Mouse (Mus musculus) hindbrain, postnatal 0 days (tissue): ENCODE data around the gene Dnal4. TPM values are rescaled to one million over a fixed set of nuclear protein-coding genes. Genes with fewer than 3 reads are reported as not detected.
A peak's percentile ranks its signal among the peaks of the same experiment; 100 is the strongest.

Experiments
- ATAC-seq: fragments of 200-750 bp; cut with Nextera tagmentation; 2 replicates; pipeline ENCODE4 v1.8.0; 2017; ENCODE audit warnings: mild to moderate bottlenecking, moderate TSS enrichment, moderate library complexity
- DNase-seq: peaks from one replicate; pipeline ENCODE4 v3.0.0-alpha.2; 2015; ENCODE audit warnings: low spot score
- H3K27ac ChIP-seq: fragments of 300-500 bp; sonication (generic); 2 replicates; pipeline ENCODE4 v1.5.1; 2014; ENCODE audit warnings: mild to moderate bottlenecking
- H3K27me3 ChIP-seq: fragments of 300-500 bp; sonication (generic); 2 replicates; pipeline ENCODE4 v1.6.1; 2014; ENCODE audit warnings: low read length, mixed read lengths; ENCODE audit not compliant: insufficient read depth
- H3K36me3 ChIP-seq: fragments of 300-500 bp; sonication (generic); 2 replicates; pipeline ENCODE4 v1.6.1; 2014; ENCODE audit warnings: low read length, mixed read lengths; ENCODE audit not compliant: insufficient read depth
- H3K4me1 ChIP-seq: fragments of 300-500 bp; sonication (generic); 2 replicates; pipeline ENCODE4 v1.6.1; 2014; ENCODE audit warnings: antibody characterized with exemption, low read length, mixed read lengths; ENCODE audit not compliant: insufficient read depth
- H3K4me2 ChIP-seq: fragments of 300-500 bp; sonication (generic); 2 replicates; pipeline ENCODE4 v1.6.1; 2014; ENCODE audit warnings: low read depth, mild to moderate bottlenecking, low read length, moderate library complexity, mixed read lengths
- H3K4me3 ChIP-seq: fragments of 300-500 bp; sonication (generic); 2 replicates; pipeline ENCODE4 v1.5.1; 2014; ENCODE audit warnings: low read length
- H3K9ac ChIP-seq: fragments of 300-500 bp; sonication (generic); replicated peaks from 2 replicates; pipeline ENCODE4 v1.6.1; 2014; ENCODE audit warnings: mild to moderate bottlenecking, low read length, moderate library complexity, mixed read lengths
- H3K9me3 ChIP-seq: fragments of 300-500 bp; sonication (generic); 2 replicates; pipeline ENCODE4 v1.6.1; 2016; ENCODE audit warnings: low read length, mixed read lengths
- CTCF ChIP-seq: IDR thresholded peaks from 2 replicates; pipeline ENCODE4 v1.5.1; 2016; ENCODE audit warnings: antibody characterized with exemption, control low read depth, low read depth
- WGBS: fragments of 180-500 bp; shearing (Covaris S2); extraction: QIAGEN DNeasy Blood & Tissue Kit; methylation state at CpG from one replicate; pipeline ENCODE4 v1.1.7; 2014; 5-methylcytosine and 5-hydroxymethylcytosine counted together
- polyA plus RNA-seq: library from polyadenylated mRNA; unstranded; fragments of >200 nt; fragmentation: Nextera tagmentation; extraction: Ambion mirVana; gene quantifications from 2 replicates; pipeline ENCODE4 v1.2.1, GENCODE M21; 2015
- total RNA-seq: library from RNA; depleted of rRNA; stranded (reverse); fragments of >200 nt; gene quantifications from 2 replicates; pipeline ENCODE4 v1.2.3, GENCODE M21; 2014

The Dnal4 gene
- total and polyA plus RNA-seq, 2 experiments from 2014 or later: 50.3 to 54.0 TPM

DNA sequence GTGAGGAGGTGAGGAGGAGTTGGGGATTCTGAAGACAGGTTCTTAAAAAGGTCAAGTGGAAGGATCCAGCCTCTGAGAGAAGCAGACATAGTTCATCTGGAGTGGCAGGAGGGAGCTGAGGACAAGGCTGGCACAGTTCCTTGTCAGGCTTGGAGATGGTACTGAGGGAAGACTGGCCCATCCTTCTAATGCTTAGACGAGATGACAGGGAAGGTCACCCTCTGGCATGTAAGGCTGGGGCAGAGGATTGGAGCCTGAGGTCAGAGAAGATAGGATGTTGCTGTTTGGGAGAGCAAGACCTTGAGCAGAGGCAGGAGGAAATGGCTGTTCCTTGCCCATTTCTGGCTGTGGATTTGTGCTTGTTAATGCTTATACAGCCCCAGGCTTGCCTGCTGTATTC, 7.4 kb upstream of the Dnal4 start:
- Histone ChIP-seq H3K4me3 (no peak overlapping the region), H3K9ac (no peak overlapping the region), H3K4me2 (no peak overlapping the region), H3K4me1 (0 out of 2 replicates have a peak, but pooled peaks cover 2% of the 10 kb centered on the region), H3K9me3 (no peaks in the 10 kb centered on the region), H3K27ac (0 out of 2 replicates have a peak overlapping the region, but pooled peaks have one; percentile 5), H3K36me3 (no peaks in the 10 kb centered on the region), H3K27me3 (no peaks in the 10 kb centered on the region)
- TF ChIP-seq CTCF: no peak
- ATAC-seq: no peak
- DNase-seq: no peak
- WGBS: 43% methylated on average over 1 of the region's 1 CpGs

DNA sequence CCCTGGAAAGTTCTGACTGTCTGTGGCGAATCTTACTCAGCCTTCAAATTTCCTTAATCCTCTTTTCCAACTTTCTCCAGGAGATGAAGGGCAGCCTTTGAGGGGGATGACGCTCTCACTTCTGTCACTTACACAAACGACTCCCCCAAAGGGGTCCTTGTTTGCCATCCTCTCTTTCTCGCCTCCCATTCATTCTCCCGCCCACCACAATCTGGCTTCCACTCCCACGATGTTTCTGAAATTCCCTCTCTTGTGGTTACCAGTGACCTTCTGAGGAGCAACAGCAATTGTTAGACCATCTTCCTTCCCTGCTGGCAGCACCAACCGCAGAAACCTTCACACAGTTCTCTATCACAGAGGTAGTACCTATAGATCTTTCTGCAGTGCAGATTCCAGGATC, 2.0 kb downstream of the Dnal4 start:
- no peaks in the 10 kb centered on the region for H3K27me3 ChIP-seq
- no peak overlapping the region for H3K4me2 ChIP-seq
- no peak for ATAC-seq
- H3K4me3 ChIP-seq: no peak overlapping the region
- H3K4me1 ChIP-seq: peaks cover 9% of the 10 kb centered on the region
- H3K9me3 ChIP-seq: no peaks in the 10 kb centered on the region
- no peaks in the 10 kb centered on the region for H3K36me3 ChIP-seq
- no peak overlapping the region for H3K9ac ChIP-seq
- H3K27ac ChIP-seq: no peak overlapping the region
- DNase-seq: no peak
- WGBS: 71% methylated on average over 7 of the region's 7 CpGs
- no peak for TF ChIP-seq CTCF

DNA sequence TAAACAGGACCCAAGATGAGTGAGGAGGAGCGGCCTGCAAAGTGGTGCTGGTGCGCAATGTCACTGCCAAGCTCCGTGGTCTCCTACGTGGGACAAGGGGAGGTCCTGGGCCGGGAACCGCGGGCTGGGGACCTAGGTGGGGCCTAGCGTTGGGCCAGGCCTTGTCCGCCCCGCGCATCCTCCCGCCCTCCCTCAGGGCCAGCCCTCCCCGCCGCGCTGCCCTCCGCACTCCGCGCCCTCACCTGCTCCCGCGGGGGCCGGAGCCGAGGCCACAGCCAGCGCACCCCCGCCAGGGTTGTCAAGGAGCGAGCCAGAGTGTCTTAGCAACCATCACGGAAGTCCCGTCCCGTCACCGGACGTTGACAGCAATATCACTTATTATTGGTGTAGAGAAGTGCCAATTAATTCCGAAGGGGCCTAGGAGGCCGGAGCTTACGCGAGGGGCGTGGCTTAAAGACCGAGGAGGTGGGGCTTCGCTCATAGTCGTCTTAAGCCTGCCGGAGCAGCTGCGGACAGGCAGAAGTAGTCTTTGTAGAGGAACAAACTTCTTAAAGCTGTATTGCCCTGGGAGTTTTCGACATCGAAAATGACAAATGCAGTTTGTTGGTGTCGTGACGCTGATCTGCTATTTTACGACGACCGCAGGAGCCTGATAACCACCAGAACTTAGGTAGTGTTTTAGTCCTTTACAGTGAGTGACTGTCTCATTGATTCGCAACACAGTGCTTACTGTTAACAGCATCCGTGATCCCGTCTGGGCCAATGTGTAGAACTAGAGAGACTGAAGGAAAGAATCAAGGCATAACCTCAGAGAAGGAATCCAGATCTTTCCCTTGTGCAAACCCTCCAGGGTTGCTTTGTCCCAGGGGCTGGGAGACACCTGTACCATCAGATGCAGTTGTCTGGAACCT, 3.3 kb downstream of the Dnal4 start:
- under 1% methylated on average over 48 of the region's 50 CpGs for WGBS
- Histone ChIP-seq H3K9ac (peak overlapping the region; percentile 63), H3K4me1 (peaks cover 9% of the 10 kb centered on the region), H3K27ac (peak overlapping the region; percentile 69), H3K4me3 (peak overlapping the region; percentile 67), H3K9me3 (no peaks in the 10 kb centered on the region), H3K4me2 (peak overlapping the region; percentile 66), H3K27me3 (no peaks in the 10 kb centered on the region), H3K36me3 (no peaks in the 10 kb centered on the region)
- DNase-seq (peak; percentile 99), ATAC-seq (peak; percentile 98)
- no peak for TF ChIP-seq CTCF

DNA sequence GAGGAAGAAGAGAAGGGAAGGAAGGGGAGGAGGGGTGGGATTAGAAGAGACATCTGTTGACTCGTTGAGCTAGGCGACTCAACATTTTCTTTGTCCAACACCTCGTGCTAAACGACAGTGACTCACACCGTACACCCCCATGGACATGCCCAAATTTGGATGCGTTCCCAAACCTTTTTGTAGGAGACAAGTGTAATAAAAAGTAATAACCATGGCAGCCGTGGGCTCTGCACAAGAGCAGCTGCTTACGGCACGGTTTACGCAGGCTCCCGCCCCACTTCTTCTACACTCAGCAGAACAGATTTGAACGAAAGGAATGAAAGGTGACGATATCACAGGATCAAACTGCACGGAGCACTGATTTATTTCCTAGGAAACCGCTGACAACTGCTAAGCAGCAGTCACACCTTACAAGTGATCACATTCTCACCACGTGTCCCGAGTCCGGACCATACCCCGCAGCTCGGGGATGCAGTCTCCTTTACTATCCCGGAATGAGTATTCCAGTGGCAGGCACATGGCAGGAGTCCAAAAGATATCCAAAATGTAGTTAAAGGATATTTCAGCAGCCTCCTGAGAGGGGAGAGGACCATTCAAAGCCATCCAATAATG, 6.9 kb downstream of the Dnal4 start:
- Histone ChIP-seq H3K4me1 (peaks cover 17% of the 10 kb centered on the region), H3K27me3 (no peaks in the 10 kb centered on the region), H3K36me3 (no peaks in the 10 kb centered on the region), H3K4me2 (no peak overlapping the region), H3K27ac (no peak overlapping the region), H3K4me3 (no peak overlapping the region), H3K9ac (no peak overlapping the region), H3K9me3 (no peaks in the 10 kb centered on the region)
- ATAC-seq: no peak
- DNase-seq: peak; percentile 40
- 53% methylated on average over 21 of the region's 21 CpGs for WGBS
- no peak for TF ChIP-seq CTCF

DNA sequence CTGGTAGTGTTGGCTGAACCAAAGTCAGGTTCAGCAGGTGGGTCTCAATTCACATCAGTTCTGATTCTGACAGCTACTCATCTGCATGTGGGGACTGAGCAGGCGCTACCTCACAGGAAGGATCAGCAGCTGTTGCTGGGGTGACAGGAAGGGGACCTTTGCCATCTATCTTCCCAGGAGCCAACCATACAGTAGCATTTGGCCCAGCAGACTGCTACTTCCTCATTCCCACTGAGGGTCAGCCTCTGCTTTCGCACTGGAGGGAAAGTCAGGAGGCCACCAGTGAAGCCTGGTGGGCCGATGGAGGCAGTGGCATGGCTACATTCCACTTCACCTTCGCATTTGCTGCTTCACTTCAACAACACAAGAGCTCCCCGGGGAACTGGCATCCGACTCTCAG, 9.3 kb downstream of the Dnal4 start:
- DNase-seq: no peak
- ATAC-seq: no peak
- no peak overlapping the region for H3K4me2 ChIP-seq
- H3K9me3 ChIP-seq: no peaks in the 10 kb centered on the region
- peaks cover 23% of the 10 kb centered on the region; the same call in 1 of the 2 replicates for H3K4me1 ChIP-seq
- no peak overlapping the region for H3K4me3 ChIP-seq
- H3K36me3 ChIP-seq: peaks cover 4% of the 10 kb centered on the region; the same call in 1 of the 2 replicates
- no peak overlapping the region for H3K27ac ChIP-seq
- H3K9ac ChIP-seq: no peak overlapping the region
- WGBS: 47% methylated on average over 6 of the region's 6 CpGs
- TF ChIP-seq CTCF: no peak
- no peaks in the 10 kb centered on the region for H3K27me3 ChIP-seq

DNA sequence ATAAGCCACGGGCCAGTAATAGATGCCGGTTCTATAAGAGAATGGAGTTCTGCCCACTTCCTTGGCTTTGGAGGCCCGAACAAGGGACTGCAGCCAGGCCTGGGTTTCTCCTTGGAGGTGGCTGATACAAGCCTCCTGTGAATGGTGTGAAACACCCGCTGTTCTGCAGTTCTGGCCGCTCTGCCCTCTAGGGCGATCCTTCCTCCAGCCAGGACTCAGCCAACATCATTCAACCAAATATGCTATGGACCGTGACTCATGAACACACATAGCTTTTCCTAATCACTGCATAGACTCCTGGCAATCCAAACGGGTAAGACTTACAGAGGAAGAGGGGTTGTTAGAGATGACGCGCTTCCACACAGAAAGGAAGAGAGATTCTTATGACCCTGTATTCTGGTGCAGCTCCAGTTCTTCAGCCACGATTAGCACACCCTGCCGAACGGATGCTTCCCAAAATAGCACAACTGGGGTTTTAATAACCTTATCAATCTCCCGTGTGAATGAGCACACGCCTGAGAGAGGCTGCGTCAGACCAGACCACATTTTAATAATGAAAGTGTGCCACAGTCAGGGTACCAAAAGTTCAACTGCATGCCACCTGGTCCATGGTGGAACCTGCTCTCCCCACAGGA, 10.2 kb downstream of the Dnal4 start:
- no peaks in the 10 kb centered on the region for H3K9me3 ChIP-seq
- ATAC-seq: no peak
- H3K27ac ChIP-seq: 0 out of 2 replicates have a peak overlapping the region, but pooled peaks have one; percentile 1
- no peak overlapping the region for H3K4me2 ChIP-seq
- peaks cover 20% of the 10 kb centered on the region; the same call in 1 of the 2 replicates for H3K4me1 ChIP-seq
- 72% methylated on average over 16 of the region's 16 CpGs for WGBS
- H3K27me3 ChIP-seq: no peaks in the 10 kb centered on the region
- H3K4me3 ChIP-seq: no peak overlapping the region
- no peak for DNase-seq
- no peak for TF ChIP-seq CTCF
- H3K36me3 ChIP-seq: peaks cover 10% of the 10 kb centered on the region; the same call in 1 of the 2 replicates
- H3K9ac ChIP-seq: no peak overlapping the region
